Mouse (Mus musculus): ENCODE measurements around the gene 2900026A02Rik. TPM values are rescaled to one million over a fixed set of nuclear protein-coding genes. Genes with fewer than 3 reads are reported as not detected.

The 2900026A02Rik gene
- polyA plus RNA-seq, 1 experiment from 2014 or later: 10.0 TPM

DNA sequence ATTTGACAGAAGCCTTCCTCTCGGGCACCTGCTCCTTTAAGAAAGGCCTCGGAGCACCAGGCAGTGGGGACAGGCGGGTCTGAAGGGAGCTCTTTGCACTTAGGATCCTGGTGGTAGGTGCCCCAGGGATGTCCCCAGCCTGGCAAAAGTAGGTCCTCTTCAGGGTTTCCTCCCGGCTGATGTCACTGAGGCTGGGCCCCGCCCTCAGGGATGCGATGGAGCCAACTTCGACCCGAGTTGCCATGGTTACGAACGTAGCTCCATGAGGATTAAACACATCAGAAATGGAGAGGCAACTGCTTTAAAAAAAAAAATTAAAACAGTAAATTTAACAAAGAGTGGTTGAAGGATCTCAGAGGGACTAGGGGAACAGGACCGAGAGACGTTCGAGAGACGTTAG is 29.1 kb downstream of the 2900026A02Rik start:
- WGBS: 67% methylated on average over 14 of the region's 14 CpGs

DNA sequence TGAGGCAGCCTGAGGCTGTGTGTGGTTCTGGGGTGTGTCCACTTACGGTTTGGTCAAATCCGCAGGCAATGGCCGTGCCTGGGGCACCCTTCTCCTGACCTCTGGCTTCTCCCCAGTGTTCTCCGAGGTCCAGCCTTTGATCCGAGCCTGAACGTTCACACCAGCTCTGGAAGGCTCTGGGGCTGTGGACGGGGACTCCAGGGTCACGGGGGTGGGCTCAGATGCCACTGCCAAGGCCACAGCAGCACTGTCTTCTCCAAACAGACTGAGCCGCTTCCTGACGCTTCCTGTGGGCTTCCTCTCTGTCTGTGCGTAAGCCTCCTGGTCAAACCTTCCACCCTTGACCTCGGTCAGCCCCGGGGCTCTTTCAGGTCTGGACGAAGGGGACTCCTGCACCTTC is 30.5 kb downstream of the 2900026A02Rik start:
- Histone ChIP-seq H3K9ac (no peak overlapping the region), H3K27ac (no peak overlapping the region), H3K4me3 (replicated peaks) (no peak overlapping the region), H3K4me1 (replicated peaks) (0 out of 2 replicates have a peak, but pooled peaks cover 2% of the 10 kb centered on the region), H3K9me3 (no peaks in the 10 kb centered on the region), H3K36me3 (0 out of 2 replicates have a peak, but pooled peaks cover 3% of the 10 kb centered on the region), H3K4me2 (replicated peaks) (no peak overlapping the region), H3K27me3 (replicated peaks) (no peaks in the 10 kb centered on the region)
- no peak for ATAC-seq
- 55% methylated on average over 14 of the region's 14 CpGs for WGBS

More for the DNA sequence above, 29.1 kb downstream of the 2900026A02Rik start:
- Histone ChIP-seq H3K9me3 (no peaks in the 10 kb centered on the region), H3K4me2 (replicated peaks) (no peak overlapping the region), H3K27me3 (replicated peaks) (no peaks in the 10 kb centered on the region), H3K4me3 (replicated peaks) (no peak overlapping the region), H3K9ac (no peak overlapping the region), H3K36me3 (0 out of 2 replicates have a peak, but pooled peaks cover 1% of the 10 kb centered on the region), H3K4me1 (replicated peaks) (0 out of 2 replicates have a peak, but pooled peaks cover 2% of the 10 kb centered on the region), H3K27ac (no peak overlapping the region)
- ATAC-seq: no peak

GRCm38 (mm10) chr5:113181441-113181840 is 39.6 kb downstream of the 2900026A02Rik start:
- peak; percentile 39; the same call in 1 of the 2 replicates for ATAC-seq
- Histone ChIP-seq H3K27ac (peak overlapping the region; percentile 88; the same call in 1 of the 2 replicates), H3K4me2 (replicated peaks) (no peak overlapping the region), H3K36me3 (no peaks in the 10 kb centered on the region), H3K9ac (no peak overlapping the region), H3K9me3 (no peaks in the 10 kb centered on the region), H3K4me1 (replicated peaks) (peaks cover 17% of the 10 kb centered on the region), H3K4me3 (replicated peaks) (no peak overlapping the region), H3K27me3 (replicated peaks) (no peaks in the 10 kb centered on the region)
- WGBS: 27% methylated on average over 6 of the region's 6 CpGs

DNA sequence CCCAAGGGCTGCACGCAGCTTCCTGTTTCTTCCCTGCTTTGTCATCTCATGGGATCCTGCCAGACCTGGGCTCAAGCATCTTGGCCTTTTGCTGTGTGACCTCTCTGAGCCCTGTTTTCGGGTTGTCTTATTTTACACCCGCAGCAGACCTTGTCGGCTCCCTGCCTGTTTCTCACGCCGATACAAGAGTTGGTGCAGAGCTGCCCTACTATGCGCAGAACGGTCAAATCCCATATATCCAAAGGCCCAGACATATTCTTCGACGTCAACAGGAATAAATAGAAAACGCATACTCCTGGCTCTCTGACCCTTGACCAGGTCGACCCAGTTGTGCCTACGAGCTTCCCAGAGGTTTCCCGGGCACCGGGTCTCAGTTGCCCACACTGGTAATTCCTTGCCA is 40.3 kb downstream of the 2900026A02Rik start:
- peaks cover 17% of the 10 kb centered on the region for H3K4me1 ChIP-seq (replicated peaks)
- no peak overlapping the region; the same call in 1 of the 2 replicates for H3K9ac ChIP-seq
- 82% methylated on average over 15 of the region's 15 CpGs for WGBS
- no peaks in the 10 kb centered on the region for H3K9me3 ChIP-seq
- no peaks in the 10 kb centered on the region for H3K36me3 ChIP-seq
- peak overlapping the region; percentile 54 for H3K4me2 ChIP-seq (replicated peaks)
- H3K27ac ChIP-seq: peak overlapping the region; percentile 88
- no peaks in the 10 kb centered on the region for H3K27me3 ChIP-seq (replicated peaks)
- no peak for ATAC-seq
- peak overlapping the region; percentile 16; the same call in 1 of the 2 replicates for H3K4me3 ChIP-seq (replicated peaks)

- H3K9ac ChIP-seq: peak overlapping the region; percentile 24
- no peaks in the 10 kb centered on the region for H3K9me3 ChIP-seq
- H3K27ac ChIP-seq: peak overlapping the region; percentile 88
- no peaks in the 10 kb centered on the region for H3K27me3 ChIP-seq (replicated peaks)
- peak overlapping the region; percentile 17 for H3K4me3 ChIP-seq (replicated peaks)
- 3% methylated on average over 28 of the region's 30 CpGs for WGBS
- ATAC-seq: peak; percentile 87
- no peaks in the 10 kb centered on the region for H3K36me3 ChIP-seq
- peak overlapping the region; percentile 54 for H3K4me2 ChIP-seq (replicated peaks)
- H3K4me1 ChIP-seq (replicated peaks): peaks cover 17% of the 10 kb centered on the region
These were observed 41.0 kb downstream of the 2900026A02Rik start for GRCm38 (mm10) chr5:113179843-113180682.

DNA sequence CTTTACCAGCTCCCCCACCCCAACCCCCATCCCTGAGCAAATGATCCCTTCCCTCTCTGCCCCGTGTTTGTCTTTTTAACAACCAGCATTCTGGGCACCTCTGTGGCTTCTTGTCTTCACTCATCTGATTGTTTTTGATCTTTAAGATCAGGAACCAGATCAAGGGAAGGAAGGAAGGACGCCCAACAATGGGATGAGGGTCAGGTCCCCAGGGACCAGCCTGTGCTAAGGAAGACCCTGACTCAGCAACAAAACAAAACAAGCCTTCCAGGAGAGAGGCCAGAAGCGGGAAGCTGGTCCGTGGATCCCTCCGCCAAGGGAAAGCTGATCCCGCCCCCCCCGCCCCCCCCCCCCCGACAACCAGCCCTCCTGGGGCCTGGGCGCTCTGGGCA is 41.6 kb downstream of the 2900026A02Rik start:
- peak overlapping the region; percentile 17 for H3K4me3 ChIP-seq (replicated peaks)
- peak overlapping the region; percentile 54 for H3K4me2 ChIP-seq (replicated peaks)
- H3K9ac ChIP-seq: peak overlapping the region; percentile 24
- no peaks in the 10 kb centered on the region for H3K27me3 ChIP-seq (replicated peaks)
- no peaks in the 10 kb centered on the region for H3K36me3 ChIP-seq
- H3K27ac ChIP-seq: peak overlapping the region; percentile 88
- no peaks in the 10 kb centered on the region for H3K9me3 ChIP-seq
- peaks cover 17% of the 10 kb centered on the region for H3K4me1 ChIP-seq (replicated peaks)
- 10% methylated on average over 8 of the region's 9 CpGs for WGBS
- no peak for ATAC-seq

DNA sequence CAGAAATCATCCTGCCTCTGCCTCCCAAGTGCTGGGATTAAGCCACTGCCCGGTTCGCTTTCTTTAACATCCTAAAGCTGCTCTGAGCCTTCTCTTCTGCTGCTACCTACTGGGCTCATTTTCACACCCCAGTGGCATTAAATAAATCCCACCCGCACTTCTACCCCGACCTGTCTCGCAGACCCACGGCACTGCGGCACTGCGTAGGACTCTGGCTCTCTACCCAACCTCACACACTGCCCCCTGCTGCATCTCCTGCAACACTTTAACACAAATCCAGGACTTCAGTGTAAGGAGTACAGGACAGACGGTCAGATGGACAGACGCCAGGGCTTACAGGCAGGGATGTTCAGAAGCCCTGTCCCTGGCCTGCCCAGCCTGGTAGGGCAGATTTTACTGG is 45.1 kb downstream of the 2900026A02Rik start:
- H3K4me1 ChIP-seq (replicated peaks): peaks cover 20% of the 10 kb centered on the region
- H3K4me2 ChIP-seq (replicated peaks): no peak overlapping the region
- no peak overlapping the region for H3K27ac ChIP-seq
- H3K4me3 ChIP-seq (replicated peaks): no peak overlapping the region
- no peak for ATAC-seq
- no peak overlapping the region for H3K9ac ChIP-seq
- 89% methylated on average over 10 of the region's 10 CpGs for WGBS
- no peaks in the 10 kb centered on the region for H3K36me3 ChIP-seq
- H3K9me3 ChIP-seq: no peaks in the 10 kb centered on the region
- no peaks in the 10 kb centered on the region for H3K27me3 ChIP-seq (replicated peaks)

GRCm38 (mm10) chr5:113174916-113175692 is 45.9 kb downstream of the 2900026A02Rik start:
- ATAC-seq: no peak
- Histone ChIP-seq H3K36me3 (no peaks in the 10 kb centered on the region), H3K4me3 (replicated peaks) (no peak overlapping the region), H3K9me3 (no peaks in the 10 kb centered on the region), H3K4me1 (replicated peaks) (peaks cover 17% of the 10 kb centered on the region), H3K4me2 (replicated peaks) (no peak overlapping the region), H3K27me3 (replicated peaks) (no peaks in the 10 kb centered on the region), H3K27ac (no peak overlapping the region), H3K9ac (no peak overlapping the region)
- 52% methylated on average over 24 of the region's 24 CpGs for WGBS

GRCm38 (mm10) chr5:113173318-113173717 is 47.7 kb downstream of the 2900026A02Rik start:
- Histone ChIP-seq H3K9me3 (no peaks in the 10 kb centered on the region), H3K27me3 (replicated peaks) (no peaks in the 10 kb centered on the region), H3K36me3 (no peaks in the 10 kb centered on the region), H3K4me1 (replicated peaks) (peaks cover 14% of the 10 kb centered on the region; the same call in 1 of the 2 replicates), H3K4me2 (replicated peaks) (no peak overlapping the region), H3K4me3 (replicated peaks) (no peak overlapping the region), H3K9ac (no peak overlapping the region), H3K27ac (peak overlapping the region; percentile 76; the same call in 1 of the 2 replicates)
- 0 out of 2 replicates have a peak, but pooled peaks have one; percentile 21 for ATAC-seq
- WGBS: 28% methylated on average over 5 of the region's 5 CpGs

GRCm38 (mm10) chr5:113171968-113172578 is 49.0 kb downstream of the 2900026A02Rik start:
- 50% methylated on average over 10 of the region's 10 CpGs for WGBS
- Histone ChIP-seq H3K36me3 (no peaks in the 10 kb centered on the region), H3K27ac (peak overlapping the region; percentile 76), H3K4me2 (replicated peaks) (peak overlapping the region; percentile 41), H3K4me1 (replicated peaks) (peaks cover 14% of the 10 kb centered on the region; the same call in 1 of the 2 replicates), H3K9me3 (no peaks in the 10 kb centered on the region), H3K27me3 (replicated peaks) (no peaks in the 10 kb centered on the region), H3K4me3 (replicated peaks) (no peak overlapping the region), H3K9ac (peak overlapping the region; percentile 13; the same call in 1 of the 2 replicates)
- peak; percentile 89 for ATAC-seq

DNA sequence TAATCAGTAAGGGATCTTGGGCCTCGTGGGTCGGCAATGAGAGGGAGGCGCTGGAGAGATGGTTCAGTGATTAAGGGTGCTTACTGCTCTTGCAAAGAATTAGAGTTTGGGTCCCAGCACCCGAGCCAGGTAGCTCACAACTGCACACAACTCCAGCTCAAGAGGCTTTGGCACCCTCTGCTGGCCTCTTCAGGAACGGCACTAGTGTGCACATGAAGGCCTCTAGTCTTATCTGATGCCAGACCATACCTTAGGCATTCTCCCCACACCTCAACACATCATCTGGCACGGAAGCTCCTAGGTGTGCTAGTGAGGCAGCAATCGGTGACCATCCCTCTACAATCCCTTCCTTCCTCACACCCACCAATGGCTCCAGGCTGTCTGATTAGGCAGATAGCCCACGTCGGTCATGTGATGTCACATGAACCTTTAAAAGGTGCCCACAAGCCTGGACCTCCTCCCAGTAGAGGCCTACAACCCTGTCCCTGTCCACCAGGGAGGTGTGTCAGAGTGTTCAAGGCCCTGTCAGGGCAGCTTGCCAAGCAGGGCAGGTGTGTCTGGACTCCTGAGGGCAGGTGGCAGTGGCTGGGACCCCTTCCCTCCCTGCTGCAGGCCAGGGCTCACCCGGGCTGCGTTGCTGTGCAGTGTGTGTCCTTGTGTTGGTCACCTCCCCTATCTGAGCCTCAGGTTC is 50.8 kb downstream of the 2900026A02Rik start:
- H3K4me1 ChIP-seq (replicated peaks): peaks cover 23% of the 10 kb centered on the region
- no peaks in the 10 kb centered on the region for H3K27me3 ChIP-seq (replicated peaks)
- no peaks in the 10 kb centered on the region for H3K9me3 ChIP-seq
- H3K27ac ChIP-seq: peak overlapping the region; percentile 76
- no peak overlapping the region for H3K4me3 ChIP-seq (replicated peaks)
- WGBS: 85% methylated on average over 11 of the region's 11 CpGs
- H3K4me2 ChIP-seq (replicated peaks): no peak overlapping the region
- H3K36me3 ChIP-seq: no peaks in the 10 kb centered on the region
- H3K9ac ChIP-seq: no peak overlapping the region
- 0 out of 2 replicates have a peak, but pooled peaks have one; percentile 13 for ATAC-seq

All from intestine, embryonic 15.5 days (tissue).